Mouse (Mus musculus) kidney, embryonic 14.5 days (tissue): ENCODE data around the gene Lrpprc. TPM values are rescaled to one million over a fixed set of nuclear protein-coding genes. Genes with fewer than 3 reads are reported as not detected.

Experiments used
- ATAC-seq: fragments of 200-750 bp; cut with Nextera tagmentation; 2 replicates; pipeline ENCODE4 v1.8.0; 2017; ENCODE audit warnings: moderate number of reproducible peaks, mild to moderate bottlenecking, moderate TSS enrichment, moderate library complexity; ENCODE audit not compliant: low FRiP score, low TSS enrichment
- H3K27ac ChIP-seq: fragments of 300-500 bp; sonication (generic); 2 replicates; pipeline ENCODE4 v1.5.1; 2014; ENCODE audit warnings: low read depth, mild to moderate bottlenecking, low read length, moderate library complexity, mixed read lengths
- H3K27me3 ChIP-seq: fragments of 300-500 bp; sonication (generic); 2 replicates; pipeline ENCODE4 v1.6.1; 2014; ENCODE audit warnings: mild to moderate bottlenecking, low read length; ENCODE audit not compliant: control insufficient read depth, insufficient read depth
- H3K36me3 ChIP-seq: fragments of 300-500 bp; sonication (generic); 2 replicates; pipeline ENCODE4 v1.6.1; 2014; ENCODE audit warnings: low read length, mixed read lengths; ENCODE audit not compliant: control insufficient read depth, insufficient read depth
- H3K4me1 ChIP-seq: fragments of 300-500 bp; sonication (generic); 2 replicates; pipeline ENCODE4 v1.6.1; 2014; ENCODE audit warnings: low read length, mixed read lengths; ENCODE audit not compliant: control insufficient read depth, insufficient read depth
- H3K4me2 ChIP-seq: fragments of 300-500 bp; sonication (generic); replicated peaks from 2 replicates; pipeline ENCODE4 v1.6.1; 2014; ENCODE audit warnings: low read depth, mild to moderate bottlenecking, low read length
- H3K4me3 ChIP-seq: fragments of 300-500 bp; sonication (generic); 2 replicates; pipeline ENCODE4 v1.5.1; 2014; ENCODE audit warnings: mild to moderate bottlenecking, low read length
- H3K9ac ChIP-seq: fragments of 300-500 bp; sonication (generic); 2 replicates; pipeline ENCODE4 v1.6.1; 2014; ENCODE audit warnings: low read depth, mild to moderate bottlenecking, low read length, moderate library complexity
- H3K9me3 ChIP-seq: fragments of 300-500 bp; sonication (generic); 2 replicates; pipeline ENCODE4 v1.6.1; 2016; ENCODE audit warnings: low read length; ENCODE audit not compliant: control insufficient read depth
- WGBS: fragments of 180-500 bp; shearing (Covaris S2); extraction: QIAGEN DNeasy Blood & Tissue Kit; methylation state at CpG from one replicate; pipeline ENCODE4 v1.1.7; 2014; 5-methylcytosine and 5-hydroxymethylcytosine counted together
- polyA plus RNA-seq: library from polyadenylated mRNA; unstranded; fragments of >200 nt; fragmentation: Nextera tagmentation; extraction: Ambion mirVana; gene quantifications from 2 replicates; pipeline ENCODE4 v1.2.1, GENCODE M21; 2014

Gene Lrpprc
- polyA plus RNA-seq, 1 experiment from 2014 or later: 64.7 TPM

DNA sequence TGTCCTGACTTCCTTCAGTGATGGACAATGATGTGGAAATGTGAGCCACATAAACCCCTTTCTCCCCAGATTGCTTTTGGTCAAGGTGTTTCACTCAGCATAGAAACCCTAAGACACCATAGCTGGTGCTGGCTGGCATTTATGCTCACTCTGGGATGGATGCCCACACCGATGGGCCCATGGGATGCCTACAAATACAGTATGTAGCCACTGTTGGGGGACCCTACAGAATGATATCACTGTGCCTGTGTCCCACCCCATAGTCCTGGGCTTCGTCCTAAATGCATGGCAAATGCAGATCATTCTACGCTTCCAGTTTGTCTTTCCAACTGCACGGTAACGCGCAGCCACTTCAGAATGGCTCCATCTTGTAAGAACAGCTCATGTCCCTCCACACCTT is 10.3 kb downstream of the Lrpprc start:
- Histone ChIP-seq H3K36me3 (peaks cover 17% of the 10 kb centered on the region; the same call in 1 of the 2 replicates), H3K4me2 (no peak overlapping the region), H3K4me3 (no peak overlapping the region), H3K27me3 (no peaks in the 10 kb centered on the region), H3K4me1 (no peaks in the 10 kb centered on the region), H3K27ac (no peak overlapping the region), H3K9ac (no peak overlapping the region), H3K9me3 (no peaks in the 10 kb centered on the region)
- no peak for ATAC-seq
- WGBS: 96% methylated on average over 6 of the region's 6 CpGs

- H3K4me2 ChIP-seq: no peak overlapping the region
- no peak overlapping the region for H3K27ac ChIP-seq
- no peaks in the 10 kb centered on the region for H3K4me1 ChIP-seq
- no peaks in the 10 kb centered on the region for H3K27me3 ChIP-seq
- WGBS: 88% methylated on average over 7 of the region's 7 CpGs
- H3K9me3 ChIP-seq: no peaks in the 10 kb centered on the region
- ATAC-seq: no peak
- peaks cover 27% of the 10 kb centered on the region for H3K36me3 ChIP-seq
- no peak overlapping the region for H3K9ac ChIP-seq
- H3K4me3 ChIP-seq: no peak overlapping the region
These were observed 12.1 kb downstream of the Lrpprc start for GRCm38 (mm10) chr17:84778477-84778978.

DNA sequence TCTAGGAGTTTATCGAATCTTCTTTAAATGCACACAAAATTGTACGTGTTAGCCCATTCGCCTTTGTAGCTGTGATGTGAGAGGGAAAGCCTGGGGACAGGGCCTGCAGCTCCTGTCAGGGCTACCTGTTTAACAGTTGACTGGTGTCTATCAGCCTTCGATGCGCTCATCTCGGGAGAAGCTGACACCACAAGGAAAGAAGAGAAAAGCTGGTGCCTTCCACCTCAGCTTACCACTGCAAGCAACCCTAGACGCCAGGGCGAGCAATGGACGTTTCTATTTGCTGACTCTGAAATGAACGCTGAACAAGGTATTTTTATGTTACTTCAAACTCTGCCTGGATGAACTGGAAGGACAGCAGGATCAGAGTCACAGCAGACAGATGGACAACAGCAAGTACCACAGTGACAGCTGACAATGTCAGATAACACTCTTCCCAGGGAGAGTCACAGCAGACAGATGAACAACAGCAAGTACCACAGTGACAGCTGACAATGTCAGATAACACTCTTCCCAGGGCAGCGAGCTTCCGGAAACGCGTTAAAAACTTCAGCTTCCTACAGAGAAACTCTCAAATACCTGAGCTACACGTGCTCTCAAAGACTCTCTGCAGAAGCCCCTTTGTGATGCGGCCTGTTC is 14.1 kb downstream of the Lrpprc start:
- H3K4me1 ChIP-seq: no peaks in the 10 kb centered on the region
- no peak overlapping the region for H3K27ac ChIP-seq
- no peaks in the 10 kb centered on the region for H3K27me3 ChIP-seq
- 90% methylated on average over 16 of the region's 16 CpGs for WGBS
- no peak overlapping the region for H3K4me3 ChIP-seq
- no peaks in the 10 kb centered on the region for H3K9me3 ChIP-seq
- no peak overlapping the region for H3K9ac ChIP-seq
- H3K4me2 ChIP-seq: no peak overlapping the region
- H3K36me3 ChIP-seq: peaks cover 33% of the 10 kb centered on the region
- no peak for ATAC-seq

GRCm38 (mm10) chr17:84775291-84775690 is 15.3 kb downstream of the Lrpprc start:
- Histone ChIP-seq H3K9ac (no peak overlapping the region), H3K4me3 (no peak overlapping the region), H3K36me3 (peaks cover 38% of the 10 kb centered on the region), H3K27me3 (no peaks in the 10 kb centered on the region), H3K27ac (no peak overlapping the region), H3K9me3 (no peaks in the 10 kb centered on the region), H3K4me2 (no peak overlapping the region), H3K4me1 (no peaks in the 10 kb centered on the region)
- 92% methylated on average over 10 of the region's 10 CpGs for WGBS
- ATAC-seq: no peak

GRCm38 (mm10) chr17:84771882-84772281 is 18.7 kb downstream of the Lrpprc start:
- 82% methylated on average over 9 of the region's 9 CpGs for WGBS
- H3K4me3 ChIP-seq: no peak overlapping the region
- peaks cover 65% of the 10 kb centered on the region for H3K36me3 ChIP-seq
- no peaks in the 10 kb centered on the region for H3K4me1 ChIP-seq
- H3K9me3 ChIP-seq: no peaks in the 10 kb centered on the region
- no peak overlapping the region for H3K27ac ChIP-seq
- no peak overlapping the region for H3K4me2 ChIP-seq
- no peaks in the 10 kb centered on the region for H3K27me3 ChIP-seq
- no peak for ATAC-seq
- H3K9ac ChIP-seq: no peak overlapping the region

DNA sequence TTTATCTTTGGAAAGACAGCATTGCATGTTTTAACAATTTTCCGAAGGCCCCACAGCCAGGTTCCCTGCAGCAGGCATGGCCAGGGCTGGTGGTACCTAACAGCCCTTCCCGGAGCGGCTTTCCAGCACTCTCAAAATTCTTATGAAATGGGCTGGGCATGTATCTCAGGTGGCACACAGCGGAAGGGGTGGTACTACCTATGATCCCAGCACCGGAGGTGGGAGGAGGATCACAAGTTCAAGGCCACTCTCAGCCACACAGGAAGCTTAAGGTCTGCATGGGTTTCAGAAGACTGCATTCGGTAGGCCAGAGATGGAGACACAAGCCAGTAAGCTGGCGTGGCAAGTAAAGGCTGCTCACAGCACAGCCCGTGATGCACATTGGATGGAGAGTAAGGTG is 31.6 kb downstream of the Lrpprc start:
- Histone ChIP-seq H3K9ac (no peak overlapping the region), H3K36me3 (peaks cover 32% of the 10 kb centered on the region), H3K9me3 (no peaks in the 10 kb centered on the region), H3K27me3 (no peaks in the 10 kb centered on the region), H3K27ac (no peak overlapping the region), H3K4me2 (no peak overlapping the region), H3K4me1 (no peaks in the 10 kb centered on the region), H3K4me3 (no peak overlapping the region)
- ATAC-seq: no peak
- 86% methylated on average over 8 of the region's 8 CpGs for WGBS

GRCm38 (mm10) chr17:84758374-84758773 is 32.2 kb downstream of the Lrpprc start:
- H3K9me3 ChIP-seq: no peaks in the 10 kb centered on the region
- H3K9ac ChIP-seq: no peak overlapping the region
- no peaks in the 10 kb centered on the region for H3K4me1 ChIP-seq
- 45% methylated on average over 10 of the region's 10 CpGs for WGBS
- H3K4me2 ChIP-seq: no peak overlapping the region
- no peak for ATAC-seq
- peaks cover 28% of the 10 kb centered on the region for H3K36me3 ChIP-seq
- no peak overlapping the region for H3K27ac ChIP-seq
- no peak overlapping the region for H3K4me3 ChIP-seq
- H3K27me3 ChIP-seq: no peaks in the 10 kb centered on the region

DNA sequence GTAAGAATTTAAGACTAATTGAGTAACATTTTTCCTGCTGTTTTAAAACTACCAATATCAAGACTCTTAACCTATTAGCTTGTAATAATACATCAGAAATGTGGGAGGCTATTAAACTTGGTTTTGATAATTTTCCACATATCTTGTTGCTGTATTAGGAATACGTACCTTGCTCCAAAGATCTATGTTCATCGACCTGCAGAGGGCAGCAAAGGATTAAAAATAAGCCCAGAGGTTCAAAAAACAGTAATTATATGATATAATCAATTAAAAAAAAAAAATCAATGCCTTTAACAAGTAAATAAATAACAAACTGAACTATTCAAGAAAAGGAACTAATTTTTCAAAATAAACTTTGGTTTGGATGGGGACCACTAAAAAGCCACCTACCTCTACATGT is 34.5 kb downstream of the Lrpprc start:
- Histone ChIP-seq H3K36me3 (peaks cover 18% of the 10 kb centered on the region; the same call in 1 of the 2 replicates), H3K4me1 (0 out of 2 replicates have a peak, but pooled peaks cover 4% of the 10 kb centered on the region), H3K27me3 (no peaks in the 10 kb centered on the region), H3K27ac (no peak overlapping the region), H3K4me3 (no peak overlapping the region), H3K4me2 (no peak overlapping the region), H3K9me3 (no peaks in the 10 kb centered on the region), H3K9ac (no peak overlapping the region)
- WGBS: 68% methylated on average over 2 of the region's 2 CpGs
- no peak for ATAC-seq

- ATAC-seq: no peak
- Histone ChIP-seq H3K4me1 (peaks cover 8% of the 10 kb centered on the region; the same call in 1 of the 2 replicates), H3K27me3 (no peaks in the 10 kb centered on the region), H3K4me3 (no peak overlapping the region), H3K36me3 (peaks cover 19% of the 10 kb centered on the region; the same call in 1 of the 2 replicates), H3K9me3 (no peaks in the 10 kb centered on the region), H3K9ac (no peak overlapping the region), H3K27ac (no peak overlapping the region), H3K4me2 (no peak overlapping the region)
- WGBS: 57% methylated on average over 5 of the region's 5 CpGs
These were observed 37.1 kb downstream of the Lrpprc start for GRCm38 (mm10) chr17:84753489-84753888.
